Mouse (Mus musculus) heart, adult 18-20 months (tissue): Measurements from ENCODE around the gene Wipf3. TPM values are rescaled to one million over a fixed set of nuclear protein-coding genes. Genes with fewer than 3 reads are reported as not detected.

ENCODE experiments used
- DNase-seq, 2 experiments: peaks; one replicate each; pipeline ENCODE4 v3.0.0; 2021 to 2022; ENCODE audit warnings: mixed read lengths in 1 of 2
- total RNA-seq, 2 experiments: library from RNA; stranded (reverse); gene quantifications; 2 replicates each; pipeline ENCODE4 v1.2.3; 2021

Wipf3 gene
- total RNA-seq, 2 experiments from 2014 or later = 28.6 to 32.7 TPM

DNA sequence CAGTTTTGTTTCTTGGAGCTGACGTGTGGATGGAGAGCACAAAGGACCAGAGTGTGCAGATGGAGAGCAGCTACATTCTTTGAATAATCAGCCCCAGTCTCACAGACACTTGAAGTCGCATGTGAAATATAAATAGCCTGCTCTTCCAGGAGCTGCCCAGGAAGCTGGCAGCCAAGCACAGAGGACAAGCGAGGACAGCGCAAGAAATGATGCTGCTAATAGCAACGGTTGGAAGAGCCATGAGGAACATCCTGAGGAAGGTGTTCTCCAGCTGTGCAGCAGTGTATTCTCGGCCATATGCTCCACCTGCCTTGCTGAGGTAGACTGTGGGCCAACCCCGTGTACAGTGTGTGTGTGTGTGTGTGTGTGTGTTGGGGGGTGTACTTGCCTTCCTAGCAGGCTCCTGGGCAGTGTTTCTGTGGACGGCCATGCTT lies 101.7 kb downstream of the Wipf3 start:
- peak in 1 of 2 experiments; percentile 24 for DNase-seq

DNA sequence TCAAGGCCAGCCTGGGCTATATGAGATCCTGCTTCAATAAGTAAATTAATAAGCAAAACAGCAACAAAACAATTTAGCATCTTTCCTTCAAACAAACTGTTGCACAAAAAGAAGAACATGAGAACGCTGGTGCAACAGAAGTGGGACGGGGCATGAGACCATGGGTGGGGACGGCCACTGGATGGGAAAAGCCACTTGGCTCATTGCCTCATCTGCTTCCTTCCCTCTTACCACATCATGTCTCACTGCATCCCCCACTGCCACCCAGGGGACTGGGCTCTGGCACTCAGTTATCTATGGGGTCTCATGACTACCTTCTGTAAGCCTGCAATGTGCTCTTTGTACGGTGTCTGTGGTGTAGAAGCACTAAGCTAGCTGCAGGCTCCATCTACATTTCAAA lies 106.1 kb downstream of the Wipf3 start:
- no peak for DNase-seq

DNA sequence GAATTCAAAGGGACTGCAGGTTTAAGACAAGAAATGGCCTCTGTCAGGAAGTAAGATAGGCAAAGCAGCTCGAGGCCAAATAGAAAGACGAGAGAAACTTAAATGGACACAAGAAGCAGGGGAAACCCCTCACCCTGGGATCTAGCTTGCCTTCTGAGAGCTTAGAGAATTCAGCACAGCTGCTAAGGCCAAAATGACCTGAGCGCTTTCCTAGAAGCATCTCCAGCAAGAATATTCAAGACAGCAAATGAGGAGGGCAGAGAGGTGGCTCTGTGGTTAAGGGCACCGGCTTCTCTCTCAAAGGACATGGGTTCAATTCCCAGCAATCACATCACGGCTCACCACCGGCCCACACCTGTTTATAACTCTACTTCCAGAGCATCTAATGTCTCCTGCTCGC lies 107.7 kb downstream of the Wipf3 start:
- DNase-seq = no peak

DNA sequence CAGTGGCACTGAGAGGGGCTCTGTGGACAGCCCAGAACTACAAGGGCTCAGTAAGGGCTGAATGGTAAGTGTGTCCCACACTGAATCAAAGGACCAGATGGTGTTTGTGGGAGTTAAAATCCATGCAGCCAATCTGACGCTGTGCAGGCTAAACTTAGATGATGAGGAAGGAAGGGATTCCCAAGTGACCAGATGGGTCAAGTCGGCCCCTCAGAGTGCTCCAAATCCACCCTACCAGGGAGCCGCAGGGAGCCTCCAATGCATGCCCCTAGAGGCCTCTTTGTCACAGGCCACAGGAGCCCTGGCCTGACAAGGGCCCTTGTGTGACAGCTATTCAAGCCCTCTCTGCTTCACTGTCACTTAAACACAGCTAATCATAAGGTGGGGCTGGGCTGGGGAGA lies 109.4 kb downstream of the Wipf3 start:
- DNase-seq = no peak

DNA sequence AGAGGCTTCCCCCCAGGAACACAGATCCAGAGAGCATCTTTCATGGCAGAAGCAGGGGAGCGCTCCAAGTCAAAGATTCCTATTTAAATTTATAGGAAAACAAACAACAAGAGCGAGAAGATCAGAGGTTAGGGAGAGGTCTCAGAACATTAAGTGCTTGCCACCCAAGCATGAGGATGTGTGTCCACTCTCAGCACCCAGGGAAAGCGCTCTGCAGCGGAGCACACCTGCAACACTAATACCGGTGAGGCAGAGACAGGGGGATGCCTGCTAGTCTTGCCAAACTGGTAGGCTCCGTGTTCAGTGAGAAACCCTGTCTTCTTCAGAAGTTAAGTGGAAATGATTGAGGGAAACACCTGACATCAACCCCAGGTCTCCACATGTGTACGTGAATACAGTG lies 110.0 kb downstream of the Wipf3 start:
- no peak for DNase-seq

DNA sequence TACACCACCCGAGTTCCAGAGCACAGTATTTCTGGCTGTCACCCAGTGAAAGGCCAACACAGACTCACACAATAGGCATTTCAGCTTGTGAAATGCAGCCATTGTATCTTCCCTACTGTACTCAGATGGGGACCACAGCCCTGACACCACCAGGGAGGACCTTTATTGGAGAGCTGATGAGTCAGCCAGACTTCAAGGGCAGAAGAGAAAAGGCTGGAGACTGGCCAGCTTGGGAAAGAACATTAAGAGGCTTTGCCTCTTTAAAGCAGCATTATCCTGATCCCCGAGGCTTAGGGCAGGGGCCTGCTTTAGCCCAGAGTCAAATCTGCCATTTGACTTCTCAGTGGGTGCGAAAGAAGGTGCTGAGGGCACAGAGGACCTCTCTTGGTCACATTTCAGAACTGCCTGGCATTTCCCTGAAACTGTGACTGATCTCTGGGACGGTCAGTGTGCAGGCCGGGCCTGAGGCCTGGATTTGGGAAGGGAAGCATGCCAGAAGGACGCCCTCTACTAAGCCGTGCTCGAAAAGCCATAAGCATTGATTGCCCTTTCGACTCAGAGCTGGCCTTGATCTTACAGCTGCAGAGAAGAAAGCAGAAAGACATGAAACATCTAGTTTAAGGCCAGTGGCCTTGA lies 111.0 kb downstream of the Wipf3 start:
- DNase-seq = peak; percentile 46 to 47

DNA sequence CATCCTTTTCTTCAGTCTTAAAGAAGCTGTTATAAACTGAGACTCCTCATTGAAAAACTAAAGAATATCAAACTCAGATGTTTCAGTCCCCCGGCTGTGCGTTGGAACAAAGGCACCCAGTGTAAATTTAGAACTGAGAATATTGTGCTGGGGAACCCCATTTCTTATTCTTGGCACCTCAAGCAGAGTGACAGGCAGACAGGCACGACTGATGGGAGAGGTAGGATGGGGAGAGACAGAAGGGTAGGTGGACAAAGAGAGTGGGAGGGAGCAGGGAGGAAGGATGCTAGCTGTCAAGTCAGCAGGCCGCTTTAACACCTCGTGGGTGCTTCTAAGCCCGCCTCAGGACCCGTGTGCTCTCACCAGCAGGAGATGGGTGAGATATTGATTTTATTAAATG lies 113.4 kb downstream of the Wipf3 start:
- DNase-seq = no peak

DNA sequence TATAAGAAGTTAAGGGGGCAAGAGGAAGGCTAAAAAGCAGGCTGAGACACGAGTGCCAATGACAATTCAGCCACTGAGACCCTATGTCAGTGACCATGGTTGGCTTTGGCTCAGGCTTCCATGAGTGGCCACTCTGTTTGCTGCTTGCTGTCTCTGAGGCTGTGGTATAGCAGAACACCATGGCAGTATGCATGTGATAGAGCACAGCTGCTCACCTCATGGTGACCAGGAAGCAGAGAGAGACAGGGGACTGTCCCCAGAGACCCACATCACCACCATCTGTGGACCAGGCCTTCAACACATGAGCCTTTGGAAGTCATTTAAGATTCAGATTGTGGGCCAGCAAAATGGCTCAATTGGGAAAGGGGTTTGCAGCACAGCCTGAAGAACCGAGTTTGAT lies 114.2 kb downstream of the Wipf3 start:
- DNase-seq = no peak

DNA sequence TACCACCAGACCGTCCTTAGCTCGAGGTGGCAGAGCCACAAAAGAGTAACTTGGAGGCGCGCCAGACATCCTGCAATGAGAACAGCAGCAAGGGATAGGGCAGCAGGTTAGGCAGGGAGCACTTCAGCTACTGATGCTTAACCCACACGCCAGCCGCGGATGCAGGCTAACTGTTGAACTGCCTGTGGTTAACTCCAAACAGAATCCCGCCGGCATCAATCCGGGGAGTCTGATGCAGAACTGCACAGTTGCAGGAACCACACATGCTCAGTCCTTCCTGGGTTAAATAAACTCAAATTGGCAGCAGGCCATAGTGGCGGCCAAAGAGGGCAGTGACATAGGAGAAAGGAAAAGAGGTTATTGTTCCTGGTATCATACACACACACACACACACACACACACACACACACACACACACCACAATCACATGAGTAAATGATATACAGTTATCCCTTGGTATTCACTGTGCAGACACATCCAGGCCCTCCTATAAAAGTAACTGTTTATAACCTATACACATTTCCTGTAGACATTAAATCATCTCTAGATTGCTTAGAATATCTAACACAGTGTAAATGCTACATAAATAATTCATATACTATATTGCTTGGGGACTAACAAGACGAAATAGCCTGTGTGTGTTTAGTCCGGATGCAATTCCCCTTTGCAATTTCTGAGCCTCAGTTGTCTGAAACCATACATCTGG lies 119.1 kb downstream of the Wipf3 start:
- DNase-seq = peak in 1 of 2 experiments; percentile 20

DNA sequence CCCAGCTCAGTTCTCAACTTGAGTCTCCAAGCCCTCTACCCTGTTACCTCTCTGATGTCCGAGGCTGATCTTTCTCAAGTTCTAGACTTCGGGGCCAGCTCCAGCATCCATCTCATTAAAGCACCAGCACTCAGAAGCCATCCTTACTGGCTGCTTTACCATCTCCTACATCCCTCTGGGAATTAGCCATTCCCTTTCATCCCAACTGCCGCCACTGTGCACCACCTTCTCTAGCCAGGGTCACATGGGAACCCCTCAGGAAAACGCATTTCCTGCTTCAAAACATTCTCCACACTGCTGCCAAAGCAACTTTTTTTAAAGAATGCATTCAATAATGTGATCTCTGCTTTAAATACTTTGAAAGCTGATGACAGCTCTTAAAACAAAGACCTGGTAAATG lies 119.9 kb downstream of the Wipf3 start:
- no peak for DNase-seq

DNA sequence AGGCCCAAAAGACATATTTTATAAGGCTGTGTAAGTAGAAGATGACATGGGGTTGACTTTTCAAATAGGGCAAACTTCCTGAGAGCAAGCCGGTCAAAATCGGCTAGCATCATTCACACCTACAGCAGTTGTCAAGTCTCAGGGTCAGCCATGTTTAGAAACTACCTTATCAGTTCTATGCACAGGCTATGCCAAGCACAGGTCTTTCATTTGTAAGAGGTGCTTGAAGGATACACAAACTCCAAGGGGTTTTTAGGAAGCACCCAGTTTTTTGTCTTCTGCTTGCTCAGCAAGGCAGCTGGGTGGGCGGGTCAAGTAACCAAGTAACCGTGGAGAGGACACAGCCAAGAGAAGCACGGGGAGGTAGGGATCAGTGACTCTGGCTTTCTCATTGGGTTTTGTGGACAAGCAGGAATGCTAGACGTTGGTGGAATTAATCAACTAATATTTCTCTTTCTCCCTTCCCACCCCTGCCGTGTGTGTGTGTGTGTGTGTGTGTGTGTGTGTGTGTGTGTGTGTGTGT lies 121.5 kb downstream of the Wipf3 start:
- no peak for DNase-seq

DNA sequence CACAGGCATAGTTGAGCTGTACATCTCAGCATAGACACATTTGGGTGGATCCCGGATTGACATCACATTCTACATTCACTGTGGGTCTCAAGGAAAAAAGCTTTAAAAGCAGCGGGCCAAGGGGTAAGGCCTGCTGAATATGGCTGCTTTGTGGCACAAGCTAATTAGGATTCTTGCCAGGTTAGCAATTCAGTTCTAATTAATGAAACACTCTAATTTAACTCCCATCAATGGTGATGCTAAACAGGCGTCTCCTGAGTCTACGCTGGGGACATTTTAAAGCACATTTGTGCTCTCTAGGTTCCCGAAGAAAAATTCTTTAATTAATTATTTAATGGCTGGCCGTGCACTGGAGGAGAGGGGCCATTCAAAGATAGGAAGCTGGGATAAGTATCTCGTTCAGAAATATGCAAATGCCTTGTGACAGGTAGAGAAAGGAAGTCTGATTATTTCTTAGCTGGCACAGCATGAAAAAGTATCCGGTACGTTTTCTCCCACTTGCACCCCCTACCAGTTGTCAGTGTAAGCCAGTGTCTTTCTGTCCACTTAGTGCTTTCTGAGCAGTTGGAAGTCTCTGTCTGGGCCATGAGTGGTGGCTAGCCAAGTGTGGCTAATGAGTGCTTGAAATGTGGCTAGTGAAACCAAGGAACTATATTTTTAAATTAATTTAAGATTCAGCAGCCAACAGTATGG lies 123.5 kb downstream of the Wipf3 start:
- DNase-seq = no peak

Other genes starting within 250 kb of the Wipf3 start
- 1 to 10 TPM; 1.8 TPM for gene Prr15, start 103.8 kb upstream of the Wipf3 start, total RNA-seq
- 1 to 10 TPM; 5.0 to 5.9 TPM for gene Scrn1, start 136.9 kb downstream of the Wipf3 start, total RNA-seq
- gene Plekha8, start 165.5 kb downstream of the Wipf3 start, total RNA-seq = 1 to 10 TPM; 9.1 to 9.9 TPM
- gene Fkbp14, start 167.7 kb downstream of the Wipf3 start, total RNA-seq = 10 to 100 TPM in 1 of 2 experiments, 1 to 10 TPM in 1; 8.9 to 11.6 TPM